Mouse (Mus musculus) limb, embryonic 10.5 days (tissue): ENCODE data around the gene Lrp4. TPM values are rescaled to one million over a fixed set of nuclear protein-coding genes. Genes with fewer than 3 reads are reported as not detected.
"Not testable (repeated sequence)": the region's sequence is repeated elsewhere in the genome, so short reads cannot be mapped to it uniquely, and the experiment has no call there.

ENCODE experiments used
- DNase-seq: peaks from one replicate; pipeline ENCODE4 v3.0.0-alpha.2; 2017; ENCODE audit warnings: low spot score
- H3K27ac ChIP-seq: fragments of 300-500 bp; sonication (generic); 2 replicates; pipeline ENCODE4 v1.5.1; 2016; ENCODE audit warnings: mild to moderate bottlenecking
- H3K27me3 ChIP-seq: fragments of 300-500 bp; sonication (generic); 2 replicates; pipeline ENCODE4 v1.6.1; 2016; ENCODE audit warnings: low read depth, mild to moderate bottlenecking; ENCODE audit not compliant: poor library complexity, severe bottlenecking
- H3K36me3 ChIP-seq: fragments of 300-500 bp; sonication (generic); 2 replicates; pipeline ENCODE4 v1.6.1; 2016; ENCODE audit warnings: mild to moderate bottlenecking, moderate library complexity
- H3K4me1 ChIP-seq: fragments of 300-500 bp; sonication (generic); 2 replicates; pipeline ENCODE4 v1.6.1; 2016
- H3K4me3 ChIP-seq: fragments of 300-500 bp; sonication (generic); 2 replicates; pipeline ENCODE4 v1.5.1; 2016; ENCODE audit warnings: mild to moderate bottlenecking, moderate library complexity
- H3K9me3 ChIP-seq: fragments of 300-500 bp; sonication (generic); replicated peaks from 2 replicates; pipeline ENCODE4 v1.6.1; 2016; ENCODE audit warnings: mild to moderate bottlenecking
- WGBS: fragments of 180-500 bp; shearing (Covaris S2); methylation state at CpG from one replicate; pipeline ENCODE4 v1.1.7; 2016; 5-methylcytosine and 5-hydroxymethylcytosine counted together
- polyA plus RNA-seq: library from polyadenylated mRNA; unstranded; fragments of >200 nt; fragmentation: Nextera tagmentation; extraction: Ambion mirVana; gene quantifications from 2 replicates; pipeline ENCODE4 v1.2.1, GENCODE M21; 2016

The Lrp4 gene
- polyA plus RNA-seq, 1 experiment from 2014 or later = 6.9 TPM

- Histone ChIP-seq H3K27ac (no peak overlapping the region), H3K36me3 (peaks cover 94% of the 10 kb centered on the region)
- WGBS = 90% methylated on average over 7 of the region's 7 CpGs
Observed at GRCm38 (mm10) chr2:91475791-91476190, 18.5 kb downstream of the Lrp4 start.

GRCm38 (mm10) chr2:91476251-91476661 lies 18.9 kb downstream of the Lrp4 start:
- peak; percentile 26 for DNase-seq
- no peak overlapping the region for H3K27ac ChIP-seq
- WGBS = 82% methylated on average over 17 of the region's 17 CpGs
- H3K4me1 ChIP-seq = peaks cover 12% of the 10 kb centered on the region
- peaks cover 92% of the 10 kb centered on the region for H3K36me3 ChIP-seq
- no peaks in the 10 kb centered on the region for H3K27me3 ChIP-seq
- no peak overlapping the region for H3K4me3 ChIP-seq
- H3K9me3 ChIP-seq = no peaks in the 10 kb centered on the region

More at GRCm38 (mm10) chr2:91475791-91476190, 18.5 kb downstream of the Lrp4 start:
- no peak overlapping the region for H3K4me3 ChIP-seq
- no peaks in the 10 kb centered on the region for H3K27me3 ChIP-seq
- peaks cover 12% of the 10 kb centered on the region for H3K4me1 ChIP-seq
- no peaks in the 10 kb centered on the region for H3K9me3 ChIP-seq
- DNase-seq = peak; percentile 29

- H3K36me3 ChIP-seq = peaks cover 94% of the 10 kb centered on the region
- no peaks in the 10 kb centered on the region for H3K27me3 ChIP-seq
- no peaks in the 10 kb centered on the region for H3K9me3 ChIP-seq
- H3K4me1 ChIP-seq = peaks cover 12% of the 10 kb centered on the region
- H3K27ac ChIP-seq = 0 out of 2 replicates have a peak overlapping the region, but pooled peaks have one; percentile 6
- no peak for DNase-seq
- WGBS = 87% methylated on average over 7 of the region's 7 CpGs
- no peak overlapping the region for H3K4me3 ChIP-seq
Observed at GRCm38 (mm10) chr2:91476841-91477240, 19.5 kb downstream of the Lrp4 start.

GRCm38 (mm10) chr2:91480399-91480801 lies 23.1 kb downstream of the Lrp4 start:
- WGBS = 97% methylated on average over 9 of the region's 9 CpGs
- Histone ChIP-seq H3K4me1 (peaks cover 7% of the 10 kb centered on the region), H3K9me3 (no peaks in the 10 kb centered on the region), H3K27ac (no peak overlapping the region), H3K4me3 (no peak overlapping the region), H3K27me3 (no peaks in the 10 kb centered on the region), H3K36me3 (peaks cover 88% of the 10 kb centered on the region)
- DNase-seq = no peak

- Histone ChIP-seq H3K27me3 (no peaks in the 10 kb centered on the region), H3K9me3 (no peaks in the 10 kb centered on the region), H3K4me1 (peaks cover 4% of the 10 kb centered on the region), H3K4me3 (no peak overlapping the region), H3K36me3 (peaks cover 88% of the 10 kb centered on the region), H3K27ac (no peak overlapping the region)
- WGBS = 72% methylated on average over 6 of the region's 6 CpGs
- DNase-seq = no peak
Observed at GRCm38 (mm10) chr2:91480805-91481514, 23.6 kb downstream of the Lrp4 start.

GRCm38 (mm10) chr2:91484698-91485097 lies 27.4 kb downstream of the Lrp4 start:
- WGBS = 88% methylated on average over 4 of the region's 4 CpGs
- no peak for DNase-seq
- Histone ChIP-seq H3K4me1 (no peaks in the 10 kb centered on the region), H3K9me3 (no peaks in the 10 kb centered on the region), H3K27me3 (no peaks in the 10 kb centered on the region), H3K27ac (no peak overlapping the region), H3K36me3 (peaks cover 89% of the 10 kb centered on the region), H3K4me3 (no peak overlapping the region)

- H3K36me3 ChIP-seq = peaks cover 89% of the 10 kb centered on the region
- H3K27me3 ChIP-seq = no peaks in the 10 kb centered on the region
- 88% methylated on average over 6 of the region's 6 CpGs for WGBS
- H3K4me1 ChIP-seq = no peaks in the 10 kb centered on the region
- H3K4me3 ChIP-seq = no peak overlapping the region
- no peak for DNase-seq
- no peaks in the 10 kb centered on the region for H3K9me3 ChIP-seq
- no peak overlapping the region for H3K27ac ChIP-seq
Observed at GRCm38 (mm10) chr2:91485256-91485655, 27.9 kb downstream of the Lrp4 start.

- not testable (repeated sequence) for H3K9me3 ChIP-seq, H3K27me3 ChIP-seq, DNase-seq, H3K27ac ChIP-seq, H3K4me3 ChIP-seq, H3K4me1 ChIP-seq
- peaks cover 93% of the 10 kb centered on the region for H3K36me3 ChIP-seq
- WGBS = 66% methylated on average over 3 of the region's 3 CpGs
Observed at GRCm38 (mm10) chr2:91487295-91487694, 30.0 kb downstream of the Lrp4 start.

- 94% methylated on average over 12 of the region's 12 CpGs for WGBS
- Histone ChIP-seq H3K9me3 (no peaks in the 10 kb centered on the region), H3K4me1 (no peaks in the 10 kb centered on the region), H3K36me3 (peaks cover 96% of the 10 kb centered on the region), H3K27ac (no peak overlapping the region), H3K27me3 (no peaks in the 10 kb centered on the region), H3K4me3 (no peak overlapping the region)
- no peak for DNase-seq
Observed at GRCm38 (mm10) chr2:91492071-91492635, 34.8 kb downstream of the Lrp4 start.

- WGBS = 95% methylated on average over 9 of the region's 9 CpGs
Observed at GRCm38 (mm10) chr2:91493981-91494380, 36.7 kb downstream of the Lrp4 start.

GRCm38 (mm10) chr2:91498093-91498719 lies 40.9 kb downstream of the Lrp4 start:
- Histone ChIP-seq H3K36me3 (peaks cover 94% of the 10 kb centered on the region), H3K9me3 (no peaks in the 10 kb centered on the region), H3K27me3 (no peaks in the 10 kb centered on the region), H3K4me3 (no peak overlapping the region), H3K4me1 (no peaks in the 10 kb centered on the region), H3K27ac (no peak overlapping the region)
- 92% methylated on average over 8 of the region's 8 CpGs for WGBS
- DNase-seq = no peak

More at GRCm38 (mm10) chr2:91493981-91494380, 36.7 kb downstream of the Lrp4 start:
- H3K27ac ChIP-seq = no peak overlapping the region
- no peak overlapping the region for H3K4me3 ChIP-seq
- peaks cover 97% of the 10 kb centered on the region for H3K36me3 ChIP-seq
- H3K9me3 ChIP-seq = no peaks in the 10 kb centered on the region
- no peaks in the 10 kb centered on the region for H3K27me3 ChIP-seq
- no peak for DNase-seq
- H3K4me1 ChIP-seq = no peaks in the 10 kb centered on the region

GRCm38 (mm10) chr2:91508076-91508475 lies 50.8 kb downstream of the Lrp4 start:
- no peak overlapping the region for H3K4me3 ChIP-seq
- no peak overlapping the region for H3K27ac ChIP-seq
- no peak for DNase-seq
- no peaks in the 10 kb centered on the region for H3K9me3 ChIP-seq
- H3K27me3 ChIP-seq = no peaks in the 10 kb centered on the region
- 96% methylated on average over 8 of the region's 8 CpGs for WGBS
- no peaks in the 10 kb centered on the region for H3K4me1 ChIP-seq
- peaks cover 93% of the 10 kb centered on the region for H3K36me3 ChIP-seq

GRCm38 (mm10) chr2:91517186-91517585 lies 59.9 kb downstream of the Lrp4 start:
- no peak for DNase-seq
- no peak overlapping the region for H3K27ac ChIP-seq

More at GRCm38 (mm10) chr2:91517186-91517585, 59.9 kb downstream of the Lrp4 start:
- Histone ChIP-seq H3K36me3 (peaks cover 20% of the 10 kb centered on the region), H3K4me3 (no peak overlapping the region), H3K9me3 (no peaks in the 10 kb centered on the region), H3K27me3 (no peaks in the 10 kb centered on the region), H3K4me1 (no peaks in the 10 kb centered on the region)
- 43% methylated on average over 2 of the region's 2 CpGs for WGBS
